Mouse (Mus musculus): Measurements from ENCODE around the gene Chga.

GRCm38 (mm10) chr12:102553705-102554275 is 979 bp upstream of the Chga start:
- TF ChIP-seq POLR2A (IDR thresholded peaks at IDR 0.05; ENCODE audit: borderline replicate concordance, extremely low read depth, insufficient read depth, insufficient read length, poor library complexity, severe bottlenecking) (no peak), CTCF (IDR thresholded peaks at IDR 0.05; ENCODE audit: borderline replicate concordance, extremely low read depth, insufficient read depth, insufficient read length) (no peak)
